Mouse (Mus musculus) C2C12 (cell line): Measurements from ENCODE around the gene 3110040M04Rik. TPM values are rescaled to one million over a fixed set of nuclear protein-coding genes. Genes with fewer than 3 reads are reported as not detected.
"Not testable (repeated sequence)": the region's sequence is repeated elsewhere in the genome, so short reads cannot be mapped to it uniquely, and the experiment has no call there.

ENCODE experiments used
- H3K27me3 ChIP-seq: one replicate; pipeline ENCODE4 v1.6.1; 2011; ENCODE audit not compliant: control insufficient read depth, insufficient read depth, insufficient read length
- H3K36me3 ChIP-seq: one replicate; pipeline ENCODE4 v1.6.1; 2011; ENCODE audit not compliant: control insufficient read depth, insufficient read depth
- H3K4me3 ChIP-seq: one replicate; pipeline ENCODE4 v1.5.1; 2011; ENCODE audit warnings: mild to moderate bottlenecking, control low read depth; ENCODE audit not compliant: poor library complexity, insufficient read depth, severe bottlenecking
- H3K79me2 ChIP-seq: one replicate; pipeline ENCODE4 v1.6.1; 2011; ENCODE audit not compliant: control insufficient read depth, insufficient read depth
- H3K79me3 ChIP-seq: one replicate; pipeline ENCODE4 v1.6.1; 2011; ENCODE audit warnings: low read depth, control low read depth
- H3ac ChIP-seq: one replicate; pipeline ENCODE3; 2011; ENCODE audit warnings: low read depth; ENCODE audit not compliant: control insufficient read depth, insufficient read length
- CEBPB ChIP-seq: IDR thresholded peaks from one replicate; pipeline ENCODE4 v1.6.1; 2011; ENCODE audit warnings: low read depth, mild to moderate bottlenecking, control low read depth, moderate library complexity
- CTCF ChIP-seq: IDR thresholded peaks from one replicate; pipeline ENCODE4 v1.5.1; 2011; ENCODE audit not compliant: control insufficient read depth, insufficient read depth, insufficient read length
- FOSL1 ChIP-seq: IDR thresholded peaks from one replicate; pipeline ENCODE4 v1.8.0; 2011; ENCODE audit warnings: mild to moderate bottlenecking, low read length; ENCODE audit not compliant: poor library complexity, insufficient read depth, severe bottlenecking
- MAX ChIP-seq: IDR thresholded peaks from one replicate; pipeline ENCODE4 v1.6.1; 2011; ENCODE audit warnings: mild to moderate bottlenecking, control low read depth
- MYOD1 ChIP-seq: IDR thresholded peaks from one replicate; pipeline ENCODE4 v1.6.1; 2011; ENCODE audit warnings: low read depth; ENCODE audit not compliant: control insufficient read depth, insufficient read length
- MYOG ChIP-seq: IDR thresholded peaks from one replicate; pipeline ENCODE4 v1.6.1; 2011; ENCODE audit not compliant: control insufficient read depth, insufficient read length; ENCODE audit errors: extremely low read depth
- USF1 ChIP-seq: IDR thresholded peaks from one replicate; pipeline ENCODE4 v1.6.1; 2011; ENCODE audit warnings: low read depth, mild to moderate bottlenecking, control low read depth, moderate library complexity
- polyA plus RNA-seq: library from polyadenylated mRNA; unstranded; fragments of >200 nt; fragmentation: generic; extraction: Trizol; gene quantifications from one replicate; pipeline ENCODE4 v1.2.1, GENCODE M21; 2012; ENCODE audit warnings: missing spikeins

Gene 3110040M04Rik
- polyA plus RNA-seq, 1 experiment = not detected

DNA sequence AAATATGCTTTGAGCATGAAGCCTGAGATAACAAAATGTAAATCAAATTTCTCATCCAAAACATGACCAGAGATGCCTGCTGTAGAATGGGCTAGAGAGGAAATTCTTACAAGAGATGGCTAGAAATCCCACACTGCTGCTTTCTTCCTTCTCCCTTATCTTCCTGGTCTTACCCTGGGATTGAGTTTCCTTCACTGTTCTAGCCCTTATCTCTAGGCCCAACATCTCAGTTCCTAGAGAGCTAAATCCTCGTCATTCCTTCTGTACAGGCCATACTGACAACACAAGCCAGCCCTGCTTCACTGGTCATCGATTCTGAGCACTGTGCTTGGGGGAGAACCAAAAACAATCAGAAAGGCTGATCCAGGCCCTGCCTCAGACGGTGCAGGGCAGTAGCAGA lies 7.2 kb upstream of the 3110040M04Rik start:
- not testable (repeated sequence) for H3K27me3 ChIP-seq, H3K36me3 ChIP-seq, H3ac ChIP-seq, H3K79me2 ChIP-seq, H3K4me3 ChIP-seq, H3K79me3 ChIP-seq

DNA sequence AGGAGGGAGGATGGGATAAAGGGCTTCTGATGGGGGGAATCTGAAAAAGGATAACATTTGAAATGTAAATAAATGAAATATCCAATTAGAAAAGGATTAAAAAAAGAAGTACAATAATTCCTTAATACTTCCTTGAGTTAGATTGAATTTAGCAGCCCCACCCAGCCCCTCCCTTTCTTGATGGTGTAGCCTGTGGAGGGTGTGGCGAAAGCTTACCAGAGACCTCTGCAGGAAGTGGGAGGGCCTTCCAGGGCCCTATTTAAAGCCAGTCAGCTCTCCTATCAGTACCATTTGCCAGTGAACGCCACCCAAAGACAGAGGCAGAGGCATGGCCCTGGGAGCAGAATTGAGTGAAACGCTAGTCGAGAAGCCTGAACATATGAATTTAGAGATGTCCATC lies 5.8 kb upstream of the 3110040M04Rik start, which contains the start of gene Gm47995:
Gene Gm47995, plus strand, starts transcription at position 329 of the 400 bp plus-strand sequence.
- not testable (repeated sequence) for H3ac ChIP-seq, H3K27me3 ChIP-seq, H3K36me3 ChIP-seq, H3K4me3 ChIP-seq, H3K79me2 ChIP-seq, H3K79me3 ChIP-seq

GRCm38 (mm10) chr1:151200620-151201019 lies 3.3 kb upstream of the 3110040M04Rik start:
- H3K27me3 ChIP-seq, H3ac ChIP-seq: not testable (repeated sequence)

GRCm38 (mm10) chr1:151202771-151203170 lies 1.1 kb upstream of the 3110040M04Rik start:
- H3K27me3 ChIP-seq, H3K4me3 ChIP-seq, H3ac ChIP-seq, H3K79me3 ChIP-seq, H3K79me2 ChIP-seq, H3K36me3 ChIP-seq: not testable (repeated sequence)

More at GRCm38 (mm10) chr1:151200620-151201019, 3.3 kb upstream of the 3110040M04Rik start:
- H3K36me3 ChIP-seq, H3K79me3 ChIP-seq, H3K79me2 ChIP-seq, H3K4me3 ChIP-seq: not testable (repeated sequence)

- H3ac ChIP-seq, H3K79me3 ChIP-seq, H3K36me3 ChIP-seq, H3K27me3 ChIP-seq, H3K4me3 ChIP-seq, H3K79me2 ChIP-seq: not testable (repeated sequence)
Observed at GRCm38 (mm10) chr1:151208493-151208892, 4.6 kb downstream of the 3110040M04Rik start.

GRCm38 (mm10) chr1:151208944-151209343 lies 5.0 kb downstream of the 3110040M04Rik start:
- H3K4me3 ChIP-seq, H3ac ChIP-seq, H3K36me3 ChIP-seq, H3K79me3 ChIP-seq, H3K27me3 ChIP-seq, H3K79me2 ChIP-seq: not testable (repeated sequence)

- not testable (repeated sequence) for H3K79me2 ChIP-seq
Observed at GRCm38 (mm10) chr1:151209824-151210355, 6.0 kb downstream of the 3110040M04Rik start, which contains the start of gene Gm47996. TSS of gene Gm47996 (plus strand) at chr1:151210131.

GRCm38 (mm10) chr1:151211666-151212065 lies 7.7 kb downstream of the 3110040M04Rik start:
- not testable (repeated sequence) for H3K4me3 ChIP-seq, H3ac ChIP-seq, H3K79me3 ChIP-seq, H3K36me3 ChIP-seq, H3K27me3 ChIP-seq, H3K79me2 ChIP-seq

More at GRCm38 (mm10) chr1:151209824-151210355, 6.0 kb downstream of the 3110040M04Rik start, which contains the start of gene Gm47996:
- not testable (repeated sequence) for H3K36me3 ChIP-seq, H3K79me3 ChIP-seq, H3K4me3 ChIP-seq, H3ac ChIP-seq, H3K27me3 ChIP-seq

- TF ChIP-seq USF1 (no peak), MYOG (no peak), MYOD1 (no peak), FOSL1 (no peak), MAX (no peak), CEBPB (no peak), CTCF (no peak)
- Histone ChIP-seq H3ac (no peak overlapping the region), H3K4me3 (no peak overlapping the region), H3K27me3 (no peaks in the 10 kb centered on the region), H3K36me3 (no peaks in the 10 kb centered on the region), H3K79me3 (no peaks in the 10 kb centered on the region), H3K79me2 (no peaks in the 10 kb centered on the region)
Observed at GRCm38 (mm10) chr1:151214862-151215261, 10.9 kb downstream of the 3110040M04Rik start.
